Mouse (Mus musculus) thymus, postnatal 10 days (tissue): ENCODE measurements around the gene Sbf1.

Experiments
- DNase-seq, 2 experiments: peaks; one replicate each; pipeline ENCODE4 v3.0.0; 2021; ENCODE audit warnings: low spot score in 2 of 2

Sbf1 gene

GRCm38 (mm10) chr15:89284094-89284493 is 31.0 kb downstream of the Sbf1 start:
- no peak for DNase-seq

GRCm38 (mm10) chr15:89282546-89282945 is 32.6 kb downstream of the Sbf1 start:
- DNase-seq = peak; percentile 23 to 24

- no peak for DNase-seq
Observed at GRCm38 (mm10) chr15:89277366-89277765, 37.7 kb downstream of the Sbf1 start.

- no peak for DNase-seq
Observed at GRCm38 (mm10) chr15:89275497-89275896, 39.6 kb downstream of the Sbf1 start.

- no peak for DNase-seq
Observed at GRCm38 (mm10) chr15:89264485-89264884, 50.6 kb downstream of the Sbf1 start.

GRCm38 (mm10) chr15:89258997-89259396 is 56.1 kb downstream of the Sbf1 start:
- DNase-seq = no peak

- no peak for DNase-seq
Observed at GRCm38 (mm10) chr15:89255330-89255729, 59.8 kb downstream of the Sbf1 start.

- no peak for DNase-seq
Observed at GRCm38 (mm10) chr15:89249063-89249462, 66.0 kb downstream of the Sbf1 start.

GRCm38 (mm10) chr15:89241025-89241424 is 74.1 kb downstream of the Sbf1 start:
- no peak for DNase-seq

- no peak for DNase-seq
Observed at GRCm38 (mm10) chr15:89239751-89240392, 75.2 kb downstream of the Sbf1 start.
